Mouse (Mus musculus) frontal cortex, postnatal 14 days (tissue): Measurements from ENCODE around the gene Vldlr.
A peak's percentile ranks its signal among the peaks of the same experiment; 100 is the strongest.

ENCODE experiments used
- DNase-seq, 2 experiments: peaks; one replicate each; pipeline ENCODE4 v3.0.0; 2022; ENCODE audit warnings: low spot score in 2 of 2

Gene Vldlr

GRCm38 (mm10) chr19:27216318-27216717, at the start of gene Vldlr:
Gene Vldlr (plus strand): TSS chr19:27216484.
- peak; percentile 14 to 34 for DNase-seq

DNA sequence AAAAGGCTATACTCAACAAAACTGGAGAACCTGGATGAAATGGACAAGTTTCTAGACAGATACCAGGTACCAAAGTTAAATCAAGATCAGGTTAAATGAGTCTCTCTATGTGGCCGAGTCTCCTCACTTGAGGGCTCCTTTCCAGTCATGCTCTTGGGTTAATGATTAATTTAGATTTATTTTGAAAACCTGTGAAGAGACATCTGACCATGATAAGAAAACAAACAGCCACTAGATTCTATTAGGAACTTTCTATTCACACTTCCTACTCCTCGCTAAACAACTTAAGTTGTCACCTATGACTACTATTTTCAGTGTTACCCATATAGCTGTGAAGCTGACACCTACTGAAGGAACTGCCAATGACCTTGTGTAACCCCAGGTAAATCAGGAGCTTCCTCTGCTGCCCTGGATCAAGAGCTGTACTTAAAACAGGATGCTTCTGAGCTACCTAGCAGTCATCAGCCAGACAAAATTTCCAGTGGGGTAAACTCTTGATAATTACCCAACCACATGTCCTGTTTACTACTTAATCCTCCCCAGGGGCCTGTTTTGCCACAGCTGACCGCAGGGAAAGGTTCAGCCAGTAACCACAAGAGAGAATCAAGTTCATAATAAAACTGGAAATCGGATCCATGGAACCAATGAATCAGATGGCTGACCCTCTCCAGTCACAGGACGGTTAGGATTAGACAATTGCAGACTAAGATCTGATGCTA, 48.5 kb upstream of the Vldlr start:
- DNase-seq = no peak

DNA sequence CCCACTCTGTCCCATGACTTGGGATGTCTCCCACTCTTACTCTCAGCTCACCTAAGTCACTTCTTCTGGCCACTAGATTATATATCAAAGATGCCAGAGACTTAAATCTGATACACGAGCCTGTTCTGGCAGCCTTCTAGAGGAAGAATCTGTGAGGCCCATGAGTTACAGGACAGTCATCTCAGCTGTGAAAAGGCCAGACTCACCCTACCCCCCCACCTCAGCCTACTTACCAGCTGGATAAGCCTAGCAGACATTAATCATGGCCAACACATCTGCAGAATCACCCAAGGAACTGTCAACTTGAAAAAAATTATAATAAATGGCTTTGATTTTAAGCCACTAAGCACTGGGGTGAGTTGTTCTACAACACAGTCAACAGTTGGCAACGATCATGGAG, 42.4 kb upstream of the Vldlr start:
- no peak for DNase-seq

DNA sequence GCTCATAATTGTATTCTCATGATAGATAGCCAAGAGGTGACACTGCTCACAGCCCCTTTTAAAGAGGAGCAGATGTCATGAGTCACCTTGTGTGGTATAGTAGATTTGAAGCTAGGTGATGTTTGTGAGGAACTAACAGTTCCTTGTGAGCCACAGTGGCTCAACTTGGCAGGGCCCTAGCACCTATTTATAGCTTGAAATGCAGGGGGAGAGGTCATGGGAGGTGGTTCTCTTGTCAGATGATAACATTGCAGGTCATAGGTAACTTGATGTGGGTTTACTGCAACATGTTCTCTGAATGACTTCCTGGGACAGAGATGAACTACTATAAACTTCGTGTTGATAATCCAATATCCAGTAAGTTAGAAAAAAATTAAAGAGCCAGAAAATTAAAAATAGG, 40.7 kb upstream of the Vldlr start:
- DNase-seq = no peak

DNA sequence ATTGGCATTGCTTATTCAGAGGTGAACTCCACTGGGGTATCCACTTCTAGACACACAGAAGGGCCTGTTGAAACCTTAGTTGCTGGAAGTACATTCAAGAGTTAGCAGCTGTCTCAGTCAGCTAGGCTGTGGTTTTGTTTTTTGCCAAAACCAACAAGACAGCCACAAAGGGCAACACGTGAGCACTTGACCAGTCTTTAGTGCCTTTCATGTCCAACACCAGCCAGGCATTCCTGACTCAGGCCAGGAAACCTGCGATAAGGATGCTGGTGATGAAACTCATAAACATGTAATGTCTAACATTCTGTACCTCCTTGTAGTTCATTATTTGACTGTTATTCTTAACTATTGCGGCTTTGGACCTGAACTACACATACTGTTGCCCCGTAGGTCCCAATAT, 39.7 kb upstream of the Vldlr start:
- no peak for DNase-seq

DNA sequence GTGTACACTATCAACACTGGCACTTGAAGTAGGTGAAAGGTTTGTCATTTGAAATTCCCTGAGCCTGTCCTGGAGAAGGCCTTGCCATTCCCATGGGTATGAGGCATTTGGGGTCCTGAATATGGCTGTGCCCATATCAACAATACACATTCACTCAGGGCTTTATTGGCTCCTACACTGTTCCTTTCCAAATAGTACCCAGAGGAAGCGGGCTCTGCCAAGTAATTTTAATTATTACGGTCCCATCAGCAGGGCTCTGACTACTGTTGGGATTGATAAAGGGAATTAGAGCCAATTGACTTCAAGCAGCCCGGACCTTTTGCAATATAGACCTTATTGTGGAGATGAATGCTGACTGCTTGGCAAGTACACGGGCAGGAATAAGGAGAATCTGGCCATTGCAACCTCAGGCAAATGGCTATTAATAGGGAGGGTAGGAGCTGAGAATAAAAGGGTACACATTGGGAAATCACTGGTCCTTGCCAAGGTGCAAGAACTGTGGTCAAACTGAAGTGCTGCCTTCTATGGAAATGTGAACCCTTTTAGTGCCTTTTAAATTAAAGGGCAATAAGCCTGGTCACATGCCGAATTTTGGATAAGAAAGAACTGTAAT, 38.0 kb upstream of the Vldlr start:
- DNase-seq = no peak

DNA sequence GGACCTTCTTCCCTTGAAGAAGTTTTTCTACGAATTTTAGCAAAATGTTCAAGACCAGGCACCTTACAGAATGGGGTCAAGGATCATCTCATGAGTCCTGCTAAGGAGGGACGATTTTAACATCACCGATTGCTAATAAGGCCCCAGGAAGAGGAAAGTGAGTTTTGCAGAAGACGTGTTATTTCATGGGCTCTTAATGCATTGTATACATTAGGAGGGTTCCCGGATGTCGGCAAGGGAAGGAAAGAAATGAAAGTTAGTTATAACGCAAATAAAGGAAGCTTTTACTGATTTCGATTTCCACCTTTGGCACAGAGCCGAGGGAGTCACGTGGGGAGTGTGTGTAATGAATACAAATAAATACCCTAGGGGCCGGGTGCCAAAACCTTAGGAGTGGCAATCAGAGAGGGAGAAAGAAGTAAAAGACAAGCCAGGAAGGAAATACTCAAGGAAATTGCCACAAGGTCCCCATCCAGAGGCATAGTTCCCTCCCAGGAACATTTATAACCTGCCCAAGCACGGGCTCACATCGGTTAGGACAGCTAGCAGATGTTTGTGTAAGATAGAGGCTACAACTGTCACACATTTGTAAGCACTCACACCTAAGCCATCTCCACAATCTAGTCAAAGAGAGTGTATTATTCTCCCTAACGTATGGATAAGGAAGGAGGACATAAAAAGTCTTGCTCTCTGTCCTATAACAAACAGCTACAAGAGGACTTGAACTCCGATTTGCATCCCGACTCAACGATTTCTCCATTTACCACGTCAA, 35.7 kb upstream of the Vldlr start:
- peak in 1 of 2 experiments; percentile 21 for DNase-seq

GRCm38 (mm10) chr19:27183511-27183910, 32.8 kb upstream of the Vldlr start:
- no peak for DNase-seq

DNA sequence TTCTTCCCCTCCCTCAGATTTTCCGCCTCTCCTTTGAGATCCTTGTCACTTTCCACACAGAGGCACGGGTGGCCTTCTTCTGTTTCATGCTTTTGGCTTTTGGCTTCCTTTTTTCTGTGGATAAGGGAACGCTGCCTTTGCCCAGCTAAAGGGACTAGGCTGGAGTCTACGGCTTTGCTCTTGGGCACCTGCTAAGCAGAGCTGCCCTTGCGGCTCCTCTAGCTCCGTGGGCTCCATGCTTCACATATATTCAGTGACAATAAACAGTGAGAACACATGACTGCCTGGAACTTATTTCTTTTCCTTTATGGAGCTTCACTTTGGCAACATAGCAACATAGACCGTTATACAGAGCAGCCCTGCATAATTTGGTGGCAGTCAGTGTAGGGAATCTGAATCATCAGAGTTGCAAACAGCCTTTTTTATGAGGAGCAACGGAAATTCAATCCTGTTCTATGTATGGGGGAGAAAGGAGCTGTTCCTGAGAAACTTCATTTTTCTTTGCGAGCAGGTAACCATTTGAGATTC, 12.5 kb upstream of the Vldlr start:
- DNase-seq = no peak

- no peak for DNase-seq
Measured at GRCm38 (mm10) chr19:27210991-27211390, 5.3 kb upstream of the Vldlr start.

DNA sequence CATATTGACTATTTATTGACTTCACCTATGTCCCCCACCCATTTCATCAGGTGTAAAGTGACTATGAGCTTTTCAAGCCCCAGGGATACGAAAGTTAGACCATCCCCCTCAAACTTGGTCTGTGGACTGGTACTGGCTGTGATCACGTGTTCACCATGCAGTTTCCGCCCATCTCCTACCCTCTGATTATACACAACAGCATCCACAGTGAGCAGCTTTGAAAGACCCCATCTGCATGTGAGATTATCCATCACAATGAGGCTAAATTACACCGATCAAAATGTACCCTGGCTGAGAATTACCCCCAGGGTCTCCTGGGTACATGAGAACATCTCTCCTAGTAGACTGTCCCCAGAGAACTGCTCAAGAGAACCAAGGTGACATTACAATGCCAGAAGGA, 688 bp upstream of the Vldlr start:
- DNase-seq = no peak

DNA sequence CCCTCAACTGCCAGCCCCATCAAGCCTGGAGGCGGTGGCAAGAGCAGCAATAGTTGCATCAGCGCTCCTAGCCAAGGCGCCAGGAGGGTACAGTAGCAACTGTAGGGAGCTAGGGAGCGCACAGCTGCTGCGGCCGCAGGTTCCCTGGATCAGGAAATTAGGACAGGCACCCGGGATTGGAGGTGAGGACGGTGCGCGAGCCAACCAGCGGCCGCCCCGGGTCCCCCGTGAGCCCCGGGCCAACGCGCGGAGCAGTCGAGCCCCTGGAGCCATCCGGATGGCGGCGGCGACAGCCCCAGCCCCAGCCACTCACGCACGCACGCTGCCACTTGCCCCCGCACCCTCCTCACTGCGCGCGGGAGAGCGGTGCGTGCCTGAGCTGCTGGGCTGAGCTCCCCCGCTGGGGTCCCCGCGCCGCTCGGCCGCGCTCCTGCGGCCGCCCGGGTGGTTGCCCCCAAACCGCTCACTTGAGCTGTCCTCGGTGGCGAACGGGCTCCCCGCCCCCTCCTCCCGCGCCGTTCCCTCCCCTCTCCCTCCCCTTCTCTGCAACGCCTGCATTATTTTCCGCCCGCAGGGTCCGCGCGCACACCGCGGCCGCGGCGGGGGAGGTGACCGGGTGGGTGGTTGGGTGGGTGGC, 601 bp downstream of the Vldlr start:
- peak; percentile 58 to 60 for DNase-seq

- DNase-seq = peak; percentile 41 to 56
Measured at GRCm38 (mm10) chr19:27217404-27217940, 1.2 kb downstream of the Vldlr start.

GRCm38 (mm10) chr19:27217941-27218411, 1.7 kb downstream of the Vldlr start:
- DNase-seq = peak; percentile 18 to 37

DNA sequence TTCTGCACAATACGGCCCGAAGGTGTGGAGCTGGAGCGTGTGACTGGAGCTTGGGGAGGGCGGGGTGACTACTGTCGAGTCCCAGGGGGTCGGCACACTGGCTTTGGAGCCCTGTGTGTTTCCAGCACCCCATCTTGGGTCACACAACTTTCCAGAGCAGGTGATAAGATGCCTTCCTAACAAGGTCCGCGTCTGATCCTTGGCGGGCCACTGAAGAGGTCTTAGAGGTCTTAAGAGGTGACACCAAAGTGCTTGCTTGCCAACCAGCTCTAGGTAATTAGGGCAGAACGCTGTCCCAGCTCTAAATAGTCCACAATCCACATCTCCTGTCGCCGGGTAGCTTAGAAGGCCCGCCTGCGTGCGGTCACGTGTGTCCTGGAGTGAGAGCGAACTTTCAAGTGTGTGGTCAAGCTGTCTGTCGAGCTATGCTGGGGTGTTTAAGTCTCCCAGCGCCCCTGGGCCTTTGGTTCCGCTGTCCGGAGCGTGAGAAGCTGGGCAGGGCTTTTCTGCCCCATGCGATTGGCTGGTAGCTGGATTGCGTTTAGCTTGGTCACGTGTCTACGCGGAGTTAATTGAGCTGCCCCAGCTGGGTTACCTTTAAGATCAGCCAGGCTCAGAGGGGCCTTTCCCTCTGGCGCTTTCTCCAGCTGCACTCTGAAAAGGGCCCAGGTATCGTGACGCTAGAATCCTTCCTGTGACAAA, 2.4 kb downstream of the Vldlr start:
- peak; percentile 45 to 59 for DNase-seq

DNA sequence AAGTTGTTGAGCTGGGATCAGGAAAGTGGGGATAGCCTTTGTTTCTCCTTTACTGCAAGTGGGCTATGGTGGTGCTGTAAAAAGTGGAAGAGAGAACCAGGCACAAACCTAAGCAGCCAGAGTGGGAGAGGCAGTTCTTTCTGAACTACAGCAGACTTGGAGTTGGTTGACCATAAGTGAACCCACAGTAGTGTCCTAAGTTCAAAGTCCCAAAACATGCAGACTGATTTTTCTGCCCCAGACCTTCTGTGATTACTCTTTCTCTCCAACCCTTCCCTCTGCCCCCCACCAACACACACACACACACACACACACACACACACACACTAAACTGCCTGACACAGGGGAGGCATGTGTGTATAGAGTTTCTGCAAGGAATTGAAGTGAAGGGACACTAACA, 3.3 kb downstream of the Vldlr start:
- DNase-seq = no peak

DNA sequence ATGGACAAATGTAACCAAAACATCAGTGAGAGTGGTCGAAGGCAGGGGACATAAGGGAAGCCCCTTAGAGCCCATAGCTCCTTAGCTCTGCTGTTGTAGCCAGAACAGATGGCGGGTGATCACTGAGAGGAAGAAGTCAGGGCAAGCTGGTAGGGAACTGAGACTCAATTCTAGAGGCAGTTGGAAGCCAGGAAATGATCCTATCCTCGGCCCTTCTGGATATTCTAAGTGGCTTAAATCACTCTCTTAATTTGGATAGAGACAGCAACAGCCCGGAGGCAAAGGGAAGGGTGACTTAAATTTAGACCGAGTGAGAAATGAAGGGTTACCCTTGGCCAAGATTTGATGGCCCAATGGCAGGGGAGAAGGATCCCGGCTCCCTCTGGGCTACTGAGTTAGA, 6.8 kb downstream of the Vldlr start:
- DNase-seq = no peak

- no peak for DNase-seq
Measured at GRCm38 (mm10) chr19:27224356-27224755, 8.1 kb downstream of the Vldlr start.

- no peak for DNase-seq
Measured at GRCm38 (mm10) chr19:27226626-27227025, 10.3 kb downstream of the Vldlr start.

DNA sequence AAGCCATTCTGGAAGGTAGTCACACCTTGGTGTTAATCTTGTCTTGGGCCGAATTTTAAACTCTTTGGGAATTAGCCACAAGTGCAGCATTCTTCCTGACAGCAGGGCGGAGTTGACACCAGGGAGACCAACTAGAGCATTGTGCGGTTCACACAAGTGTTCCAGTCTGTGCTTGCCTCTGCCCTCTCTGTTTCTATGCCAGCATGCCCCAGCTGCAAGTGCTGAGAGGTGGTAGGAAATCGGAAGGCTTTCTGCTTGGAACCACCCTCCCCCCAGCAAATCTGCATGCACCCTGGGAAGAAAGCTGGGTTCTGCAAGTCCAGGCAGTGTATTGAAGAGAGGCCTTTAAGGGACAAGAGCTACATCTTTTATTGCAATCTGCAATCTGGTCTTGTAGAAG, 10.8 kb downstream of the Vldlr start:
- peak in 1 of 2 experiments; percentile 22 for DNase-seq

- no peak for DNase-seq
Measured at GRCm38 (mm10) chr19:27228254-27228653, 12.0 kb downstream of the Vldlr start.
